Mouse (Mus musculus): ENCODE measurements around the gene Cfap54.

Cfap54 gene

GRCm38 (mm10) chr10:93053315-93053714, 28.1 kb downstream of the Cfap54 start:
- DNase-seq (ENCODE audit: low spot score) = no peak

DNA sequence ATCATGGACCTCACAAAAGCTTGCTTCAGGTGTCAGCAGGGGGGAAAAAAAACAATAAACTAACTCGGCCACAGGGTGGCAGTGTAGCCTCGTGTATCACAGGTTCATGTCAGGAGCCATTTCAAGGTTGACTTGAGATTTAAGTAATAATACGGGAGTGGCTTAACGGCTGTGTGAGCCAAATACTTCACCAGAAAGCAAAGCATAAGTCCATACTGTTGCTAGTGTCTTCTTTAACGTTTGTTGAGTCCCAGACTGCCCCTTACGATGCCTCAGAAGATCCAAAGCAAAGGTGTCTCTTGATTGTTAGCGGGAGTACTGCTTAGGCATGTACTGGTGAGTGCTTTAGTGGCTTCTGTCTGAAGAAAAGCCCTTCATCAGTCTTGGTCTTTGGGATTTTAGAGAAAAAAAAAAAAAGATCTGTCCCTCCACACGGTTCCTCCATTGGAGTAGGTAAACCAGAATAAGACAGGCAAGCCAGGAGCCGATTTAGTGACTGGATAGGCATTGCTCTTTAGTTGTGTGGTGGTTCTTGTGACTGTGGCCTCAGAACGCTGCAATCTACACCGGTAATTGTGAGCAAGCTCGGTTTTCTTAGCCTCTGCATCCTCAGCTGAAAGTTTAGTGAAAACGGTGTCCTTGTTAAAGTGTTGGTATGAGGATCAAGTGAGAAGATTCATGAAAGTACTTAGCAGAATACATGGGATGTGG, 30.2 kb downstream of the Cfap54 start:
- DNase-seq (ENCODE audit: low spot score) = peak; percentile 89

DNA sequence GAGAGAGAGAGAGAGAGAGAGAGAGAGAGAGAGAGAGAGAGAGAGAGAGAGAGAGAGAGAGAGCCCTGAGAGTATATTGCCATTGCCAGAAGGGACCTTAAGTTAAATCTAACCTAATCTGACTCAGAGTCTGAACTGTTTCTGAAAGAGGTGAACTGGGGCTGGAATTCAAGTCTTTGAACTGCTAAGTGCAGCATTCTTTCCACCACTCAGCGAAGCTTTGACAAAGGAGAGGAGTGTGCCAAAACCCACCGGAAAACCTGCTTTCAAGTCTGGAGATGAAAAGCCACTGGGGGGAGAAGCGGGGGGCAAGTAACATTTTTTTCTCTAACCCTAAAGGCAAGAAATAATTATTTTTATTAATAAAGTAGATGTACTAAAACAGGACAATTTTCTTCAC, 30.8 kb downstream of the Cfap54 start:
- DNase-seq (ENCODE audit: low spot score) = no peak

- no peak for DNase-seq (ENCODE audit: low spot score)
These were observed 38.2 kb downstream of the Cfap54 start for GRCm38 (mm10) chr10:93043195-93043594.

GRCm38 (mm10) chr10:93041850-93042249, 39.6 kb downstream of the Cfap54 start:
- DNase-seq (ENCODE audit: low spot score) = no peak

- no peak for DNase-seq (ENCODE audit: low spot score)
These were observed 40.0 kb downstream of the Cfap54 start for GRCm38 (mm10) chr10:93041392-93041791.

DNA sequence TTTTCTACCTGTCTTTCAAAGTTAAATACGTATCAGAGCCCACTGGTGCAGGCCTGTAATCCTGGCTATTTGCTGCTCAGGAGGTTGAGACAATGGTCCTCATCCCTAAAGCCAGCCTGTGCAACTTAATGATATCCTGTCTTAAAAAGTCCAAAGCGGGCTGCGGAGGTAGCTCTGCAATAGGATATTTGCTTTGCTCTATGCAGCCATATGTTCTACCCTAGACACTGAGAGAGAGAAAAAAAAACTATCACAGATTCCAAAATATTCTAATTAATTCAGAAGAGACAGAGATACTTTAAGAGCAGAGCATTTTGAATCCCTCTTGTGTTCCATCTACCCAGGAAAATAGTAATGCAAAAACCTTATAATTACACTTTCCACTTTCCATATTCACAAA, 44.9 kb downstream of the Cfap54 start:
- no peak for DNase-seq (ENCODE audit: low spot score)

- no peak for DNase-seq (ENCODE audit: low spot score)
These were observed 45.9 kb downstream of the Cfap54 start for GRCm38 (mm10) chr10:93035489-93035888.

DNA sequence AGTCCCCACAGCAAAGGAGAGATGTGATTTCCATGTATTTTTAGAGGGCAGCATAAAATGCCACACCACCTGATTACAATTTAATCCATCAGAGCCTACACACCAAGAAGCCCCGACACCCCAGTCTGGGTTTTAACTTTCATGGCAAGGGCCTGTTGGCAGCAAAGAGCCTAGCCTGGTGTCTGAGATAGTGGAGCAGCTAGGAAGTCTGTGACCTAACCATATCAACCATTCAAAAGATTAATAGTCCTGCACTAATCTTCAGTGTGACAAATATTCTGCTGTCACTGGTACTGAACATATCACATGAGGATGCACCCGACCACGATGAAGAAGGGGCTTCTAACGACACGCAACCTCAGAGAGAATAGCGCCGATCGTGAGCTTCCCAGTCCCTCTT, 58.1 kb downstream of the Cfap54 start:
- no peak for DNase-seq (ENCODE audit: low spot score)

DNA sequence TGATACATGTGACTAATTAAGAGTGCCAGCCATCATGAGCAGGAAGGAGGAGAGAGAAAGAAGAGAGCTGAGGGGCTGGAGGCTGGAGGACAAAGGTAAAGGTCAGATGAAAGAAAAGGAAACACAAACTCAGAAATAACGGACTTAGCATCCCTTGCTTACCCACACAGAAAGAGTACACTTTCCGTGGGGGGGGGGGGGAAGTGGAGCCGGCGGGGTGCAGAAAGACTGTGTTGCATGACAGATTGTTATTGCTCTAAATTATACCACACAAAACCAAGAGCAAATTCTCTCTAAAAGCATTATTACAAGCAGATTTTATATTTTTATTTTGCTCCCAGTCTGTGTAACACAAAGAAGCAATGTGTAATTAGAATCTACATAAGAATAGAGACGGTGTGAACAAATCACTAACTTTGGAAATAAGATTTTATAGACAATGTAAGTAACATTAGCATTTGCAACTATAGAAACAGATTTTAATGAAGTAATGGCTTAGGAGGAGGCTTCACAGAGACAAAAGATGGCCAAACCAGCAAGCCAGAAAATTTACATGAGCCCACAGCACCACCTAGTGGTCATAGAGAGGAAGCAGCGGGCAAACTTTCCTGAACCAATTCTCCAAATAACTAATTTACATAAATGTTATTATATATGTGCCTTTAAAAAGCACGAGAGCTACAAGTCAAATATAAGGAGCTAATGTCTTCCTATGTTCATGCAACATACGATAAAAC, 67.2 kb downstream of the Cfap54 start:
- DNase-seq (ENCODE audit: low spot score) = peak; percentile 85

- no peak for DNase-seq (ENCODE audit: low spot score)
These were observed 70.3 kb downstream of the Cfap54 start for GRCm38 (mm10) chr10:93011085-93011484.

- no peak for DNase-seq (ENCODE audit: low spot score)
These were observed 74.4 kb downstream of the Cfap54 start for GRCm38 (mm10) chr10:93006970-93007369.

DNA sequence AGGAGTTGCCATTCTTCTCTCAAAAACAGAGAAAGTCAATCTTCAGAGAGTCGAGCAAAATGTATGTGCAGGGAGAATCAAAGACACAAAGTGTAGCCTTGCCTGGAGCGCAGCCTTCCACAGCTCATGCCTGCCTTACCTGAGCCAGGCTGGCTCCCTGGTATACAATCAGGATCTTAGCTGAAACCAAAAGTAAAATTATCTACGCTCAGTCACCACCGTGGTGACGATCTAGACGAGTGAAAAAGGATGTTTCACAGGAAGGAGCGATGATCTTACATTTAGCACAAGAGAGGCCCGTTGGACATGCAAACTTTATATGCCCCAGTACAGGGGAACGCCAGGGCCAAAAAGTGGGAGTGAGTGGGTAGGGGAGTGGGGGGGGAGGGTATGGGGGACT, 75.0 kb downstream of the Cfap54 start:
- no peak for DNase-seq (ENCODE audit: low spot score)

DNA sequence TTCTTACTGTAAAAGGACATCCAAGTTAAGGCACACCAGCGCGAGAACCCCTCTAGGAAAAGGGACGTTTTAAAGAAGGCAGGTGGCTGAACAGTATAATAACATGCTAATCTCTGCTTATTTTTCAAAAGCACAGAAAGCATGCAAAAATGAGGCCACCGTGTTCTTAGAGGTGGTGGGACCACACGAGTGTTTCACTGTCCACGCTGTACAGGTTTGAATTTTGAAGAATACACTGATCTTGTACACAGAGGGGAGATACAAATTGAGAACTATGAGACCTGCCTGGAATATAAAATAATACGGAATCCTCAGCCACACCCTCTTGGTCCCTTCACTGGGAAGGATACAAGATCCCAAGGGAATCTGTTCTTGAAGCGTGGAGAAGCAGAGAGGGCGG, 82.9 kb downstream of the Cfap54 start:
- DNase-seq (ENCODE audit: low spot score) = no peak

- DNase-seq (ENCODE audit: low spot score) = no peak
These were observed 86.2 kb downstream of the Cfap54 start for GRCm38 (mm10) chr10:92995186-92995585.

DNA sequence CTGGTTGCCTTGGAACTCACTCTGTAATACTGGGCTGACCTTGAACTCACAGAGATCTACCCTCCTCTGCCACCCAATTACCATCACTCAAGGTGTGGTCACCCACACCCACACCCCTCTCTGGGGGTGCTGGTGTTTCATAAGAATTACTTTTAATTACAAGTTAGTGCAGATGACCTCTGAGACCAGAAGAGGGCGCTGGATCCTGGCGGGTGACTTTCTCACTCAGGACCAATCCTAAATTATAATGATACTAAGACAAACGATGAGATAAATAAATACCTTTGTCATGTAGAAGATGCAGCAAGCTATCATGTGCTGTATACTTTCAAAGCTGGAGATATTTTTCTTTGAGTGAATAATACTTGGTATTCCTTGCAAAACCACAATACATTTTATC, 87.1 kb downstream of the Cfap54 start:
- no peak for DNase-seq (ENCODE audit: low spot score)

DNA sequence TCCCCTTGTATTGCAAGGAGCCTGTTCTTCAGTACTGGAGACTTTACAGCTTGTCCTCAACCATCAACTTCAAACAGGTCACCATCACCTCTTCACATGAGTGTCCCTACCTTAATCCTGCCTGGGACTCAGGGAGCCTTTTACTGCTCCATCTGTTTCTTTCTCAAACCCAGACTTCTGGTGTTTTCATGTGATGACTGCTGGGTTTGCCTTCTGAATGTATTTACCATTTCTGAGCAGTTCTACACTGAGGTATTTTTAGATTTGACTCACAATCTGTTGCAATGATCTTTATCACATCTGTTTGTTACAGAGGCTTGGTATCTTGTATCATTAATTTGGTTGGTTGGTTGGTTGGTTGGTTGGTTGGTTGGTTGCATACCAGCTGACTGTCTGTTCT, 88.9 kb downstream of the Cfap54 start:
- DNase-seq (ENCODE audit: low spot score) = no peak

GRCm38 (mm10) chr10:92990576-92990975, 90.8 kb downstream of the Cfap54 start:
- DNase-seq (ENCODE audit: low spot score) = no peak

GRCm38 (mm10) chr10:92965134-92965533, 116.3 kb downstream of the Cfap54 start:
- DNase-seq (ENCODE audit: low spot score) = no peak

DNA sequence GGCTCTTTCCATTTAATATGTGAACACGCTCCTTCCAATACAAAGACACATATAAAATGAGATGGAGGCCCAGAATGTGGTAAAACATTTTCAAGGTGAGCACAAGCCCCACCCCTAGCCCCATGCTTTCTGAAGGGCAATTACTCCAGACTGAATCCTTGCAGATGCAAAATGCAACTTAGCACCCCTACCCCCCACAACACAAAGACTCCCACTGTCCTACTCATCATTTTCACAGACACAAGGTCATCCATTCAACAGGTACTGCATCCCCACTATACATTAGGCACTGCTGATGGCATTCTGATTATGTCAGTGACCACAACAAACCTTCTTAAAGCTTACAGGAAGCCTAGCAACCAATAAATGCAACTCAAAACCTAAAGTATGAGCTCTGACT, 131.4 kb downstream of the Cfap54 start:
- no peak for DNase-seq (ENCODE audit: low spot score)

- DNase-seq (ENCODE audit: low spot score) = peak; percentile 14
These were observed 138.4 kb downstream of the Cfap54 start for GRCm38 (mm10) chr10:92942848-92943645.

DNA sequence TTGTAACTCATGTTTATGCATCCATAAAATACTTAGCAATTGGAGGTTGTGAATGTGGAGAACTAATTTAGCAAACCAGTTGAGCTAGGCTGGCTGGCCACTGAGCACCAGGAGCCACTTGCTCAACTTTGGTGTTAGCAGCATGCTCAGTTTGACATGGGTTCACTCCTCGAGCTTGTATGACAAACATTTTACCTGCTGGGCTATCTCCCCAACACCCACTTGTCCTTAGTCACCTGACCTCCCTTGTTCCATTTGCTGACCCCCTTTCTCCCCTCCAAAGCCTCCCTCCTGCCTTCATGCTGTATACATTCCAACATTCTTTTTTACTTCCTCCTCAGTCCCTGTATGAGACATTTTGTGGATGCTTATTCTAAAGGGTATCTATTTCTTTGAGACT, 139.8 kb downstream of the Cfap54 start:
- DNase-seq (ENCODE audit: low spot score) = no peak

GRCm38 (mm10) chr10:92937741-92938285, 143.6 kb downstream of the Cfap54 start:
- no peak for DNase-seq (ENCODE audit: low spot score)
